Mouse (Mus musculus): Measurements from ENCODE around the gene Chrd. TPM values are rescaled to one million over a fixed set of nuclear protein-coding genes. Genes with fewer than 3 reads are reported as not detected.

Chrd gene
- polyA plus RNA-seq, 2 experiments from 2014 or later, result not detected

DNA sequence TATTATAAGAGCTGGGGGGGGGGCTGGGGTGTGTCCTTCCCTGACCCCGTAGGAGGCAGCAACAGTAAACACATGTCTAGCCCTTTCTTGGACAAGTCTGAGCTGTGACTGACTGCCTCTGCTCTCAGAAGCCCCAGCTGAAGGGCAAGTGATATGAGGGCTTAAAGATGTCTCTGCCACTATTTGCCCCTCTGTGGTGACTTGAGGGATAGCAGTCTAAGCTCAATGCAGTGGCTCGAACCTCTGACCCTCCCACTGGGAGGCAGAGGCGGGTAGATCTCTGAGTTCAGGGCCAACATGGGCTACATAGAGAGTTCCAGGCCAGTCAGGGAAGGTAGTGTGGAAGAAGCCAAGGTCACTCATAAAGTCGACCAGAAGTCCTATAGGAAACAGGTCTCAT, 22.1 kb upstream of the Chrd start:
- no peak for ATAC-seq

GRCm38 (mm10) chr16:20712190-20712589, 20.7 kb upstream of the Chrd start:
- no peak for ATAC-seq

GRCm38 (mm10) chr16:20712889-20713288, 20.0 kb upstream of the Chrd start:
- ATAC-seq, result no peak

- ATAC-seq, result no peak
These were observed 18.4 kb upstream of the Chrd start for GRCm38 (mm10) chr16:20714307-20715080.

DNA sequence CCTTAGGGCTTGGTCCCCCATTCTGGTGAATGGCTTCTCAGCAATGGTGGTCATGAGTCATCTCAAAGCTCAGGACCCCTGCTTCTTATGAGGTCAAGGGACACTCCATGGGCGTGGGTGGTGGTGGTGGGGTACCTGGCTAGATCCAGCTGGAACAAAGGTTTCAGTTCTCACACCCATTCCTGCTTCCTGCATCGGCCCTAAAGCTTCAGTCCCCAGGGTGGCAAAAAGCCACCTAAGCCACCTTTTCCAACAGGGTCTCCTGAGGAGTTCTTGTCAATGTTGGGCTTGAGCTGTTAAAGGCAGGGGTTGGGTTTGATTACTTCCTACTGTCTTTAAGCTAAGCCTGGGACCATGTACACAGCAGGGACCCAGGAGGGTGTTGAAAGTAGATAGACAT, 17.8 kb upstream of the Chrd start:
- no peak for ATAC-seq

DNA sequence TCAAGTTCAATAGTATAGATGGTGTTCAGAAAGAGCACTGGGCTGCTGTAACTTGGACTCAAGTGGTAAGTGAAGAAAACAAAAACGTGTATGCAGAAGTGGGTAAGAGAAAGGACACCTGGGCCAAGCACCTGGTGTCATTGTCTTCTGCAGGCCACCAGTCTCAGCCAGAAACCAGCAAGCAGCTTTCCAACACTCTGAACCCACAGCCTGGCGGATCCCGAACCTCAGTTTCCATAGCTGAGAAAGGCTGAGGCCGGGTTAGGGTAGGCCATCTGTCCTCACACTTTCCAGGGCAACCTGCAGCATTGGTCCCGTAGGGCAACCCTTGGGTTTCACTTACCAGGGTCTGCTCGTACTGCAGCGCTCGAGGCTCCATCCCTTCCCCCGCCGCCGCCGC, 17.4 kb upstream of the Chrd start:
- no peak for ATAC-seq

GRCm38 (mm10) chr16:20715976-20716840, 16.7 kb upstream of the Chrd start:
- ATAC-seq, result peak; percentile 37

DNA sequence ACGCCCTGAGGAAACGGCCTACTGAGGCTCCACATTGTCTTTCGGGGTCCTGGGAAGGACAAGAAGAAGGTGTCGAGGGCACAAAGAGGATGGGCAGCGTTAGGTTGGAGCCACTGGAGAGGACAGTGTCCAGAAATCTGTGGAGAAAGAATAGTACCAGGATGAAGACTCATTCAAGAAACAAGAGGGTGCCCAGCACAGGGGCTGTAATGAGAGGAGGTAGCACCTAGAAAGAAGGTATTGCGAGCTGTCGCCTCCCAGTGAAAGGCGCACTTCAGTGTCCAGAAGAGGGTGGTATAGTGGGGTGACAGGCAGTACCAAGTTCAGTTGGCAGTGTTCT, 16.1 kb upstream of the Chrd start:
- no peak for ATAC-seq

DNA sequence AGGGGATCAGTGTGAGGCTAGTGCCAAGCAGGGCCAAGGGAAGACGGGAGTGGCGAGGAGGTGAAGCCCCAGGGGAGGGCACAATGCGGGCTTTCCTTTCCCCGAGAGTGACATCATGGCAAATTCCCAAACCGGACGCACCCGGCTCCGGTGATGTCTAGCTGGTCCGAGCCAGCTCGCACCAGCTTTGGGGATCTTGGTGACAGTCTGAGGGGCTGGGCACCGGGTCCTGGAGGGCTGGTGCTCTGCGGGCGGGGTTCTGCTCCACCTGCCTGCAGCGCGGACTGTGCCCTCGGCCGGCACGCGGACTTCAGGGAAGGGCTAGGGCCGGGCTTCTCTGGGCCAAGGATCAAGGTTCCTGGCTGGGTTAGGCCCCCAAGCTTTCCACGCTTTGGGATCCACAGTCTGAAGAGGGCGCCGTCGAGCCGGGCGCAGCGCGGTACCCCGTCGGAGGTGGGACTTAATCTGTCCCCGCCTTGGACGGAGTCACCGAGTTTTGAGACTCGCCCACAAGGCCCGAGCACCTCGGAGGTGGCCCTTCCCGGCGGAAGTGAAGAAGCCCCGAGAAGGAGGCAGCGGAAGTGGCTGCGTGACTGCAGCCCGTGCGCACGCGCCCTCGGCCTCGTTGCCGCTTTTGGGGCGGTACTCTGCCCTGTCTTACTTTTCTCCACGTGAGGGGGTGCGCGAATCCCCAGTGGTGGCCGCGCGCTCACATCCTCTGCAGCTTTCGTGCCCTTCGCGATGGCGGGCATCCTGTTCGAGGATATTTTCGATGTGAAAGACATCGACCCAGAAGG, 15.5 kb upstream of the Chrd start, which contains the start of the genes Polr2h and Clcn2:
Gene Polr2h (plus strand): TSS at position 485 of the 797 bp plus-strand sequence.
Gene Clcn2 (minus strand): TSS at position 566 of the 797 bp plus-strand sequence.
- ATAC-seq, result peak; percentile 85

DNA sequence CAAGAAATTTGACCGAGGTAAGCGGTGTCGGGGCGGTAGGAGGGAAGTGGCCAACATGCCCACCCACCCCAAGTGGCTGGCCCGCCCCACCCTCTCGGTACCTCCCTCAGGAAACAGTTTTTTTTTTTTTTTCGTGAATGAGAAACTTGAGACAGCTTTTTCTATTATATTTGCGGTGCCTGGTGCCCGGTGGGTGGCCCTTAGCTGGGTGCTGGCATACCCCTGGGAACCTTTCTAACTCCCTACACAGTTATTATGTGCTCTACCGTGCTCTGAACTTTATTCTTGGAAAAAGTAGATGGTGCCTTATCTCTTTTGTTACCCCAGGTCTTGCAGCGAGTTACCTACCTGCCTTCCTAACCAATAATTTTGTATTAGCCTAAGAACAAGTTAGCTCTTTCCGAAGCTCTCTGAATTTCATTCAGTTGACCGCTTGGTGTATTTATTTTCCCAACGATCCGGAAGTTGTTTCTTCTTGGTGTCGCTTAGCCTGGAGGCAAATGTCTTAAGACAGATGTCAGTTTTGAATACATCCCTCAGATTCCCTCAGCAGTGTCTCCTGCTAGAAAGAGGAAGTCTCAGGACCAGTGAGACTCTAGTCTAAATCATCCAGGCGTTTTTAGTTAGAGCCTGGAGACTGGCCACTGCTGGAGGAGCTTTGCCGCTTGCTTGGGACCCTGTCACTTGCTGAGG, 14.8 kb upstream of the Chrd start:
- no peak for ATAC-seq

DNA sequence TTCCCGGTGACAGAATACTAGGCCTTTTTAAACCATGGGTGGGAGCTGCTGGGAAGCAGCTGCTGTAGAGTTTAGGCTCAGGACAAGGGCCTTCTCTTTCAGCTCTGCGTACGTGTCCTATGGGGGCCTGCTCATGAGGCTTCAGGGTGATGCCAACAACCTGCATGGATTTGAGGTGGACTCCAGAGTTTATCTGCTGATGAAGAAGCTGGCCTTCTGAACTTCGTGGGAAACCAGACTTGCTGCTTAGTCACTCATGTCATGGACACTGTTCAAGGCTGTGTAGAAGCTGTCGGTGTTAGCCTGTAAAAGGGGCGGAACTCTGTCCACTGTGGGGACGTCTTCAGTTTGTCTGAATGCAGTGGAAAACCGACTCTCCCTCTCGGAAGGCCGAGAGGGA, 11.1 kb upstream of the Chrd start:
- ATAC-seq, result no peak

DNA sequence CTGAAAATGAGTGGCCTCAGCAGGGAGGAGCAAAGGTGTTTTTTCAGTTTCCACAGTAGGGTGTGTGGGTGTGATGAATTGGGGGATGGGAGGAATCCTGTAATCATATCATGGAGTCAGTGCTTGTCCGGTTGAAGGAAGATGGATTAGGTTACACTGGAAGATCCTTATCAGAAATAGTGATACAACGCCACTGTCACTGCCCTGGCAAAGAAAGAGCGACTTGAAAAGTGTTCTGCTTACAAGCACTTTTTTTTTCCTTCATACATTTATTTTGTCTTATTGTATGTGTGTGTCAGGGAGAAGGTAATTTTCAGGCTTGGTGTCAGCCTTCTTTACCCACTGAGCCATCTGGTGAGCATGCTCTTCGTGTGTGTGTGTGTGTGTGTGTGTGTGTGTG, 10.2 kb upstream of the Chrd start:
- no peak for ATAC-seq

GRCm38 (mm10) chr16:20723247-20723646, 9.7 kb upstream of the Chrd start:
- ATAC-seq, result no peak

DNA sequence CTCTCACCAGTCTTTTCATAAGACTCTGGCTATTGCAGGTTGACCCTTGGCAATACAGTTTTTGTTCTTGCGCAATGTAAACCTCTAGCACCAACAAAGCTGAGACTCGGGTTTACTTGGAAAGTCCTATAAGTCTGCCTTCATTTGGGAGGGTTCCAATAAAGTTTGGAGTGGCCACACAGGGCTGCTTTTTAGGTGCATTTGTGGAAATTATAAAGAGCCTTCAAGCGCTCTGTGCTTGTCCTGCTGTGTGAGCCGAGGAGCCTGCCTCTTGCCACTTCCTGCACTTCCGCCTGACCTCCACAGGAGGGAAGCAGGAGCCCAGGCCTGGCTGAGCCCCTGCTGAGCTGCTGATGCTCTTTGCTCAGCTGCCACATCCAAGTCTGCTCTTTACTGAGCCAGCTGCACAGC, 8.6 kb upstream of the Chrd start:
- ATAC-seq, result no peak

DNA sequence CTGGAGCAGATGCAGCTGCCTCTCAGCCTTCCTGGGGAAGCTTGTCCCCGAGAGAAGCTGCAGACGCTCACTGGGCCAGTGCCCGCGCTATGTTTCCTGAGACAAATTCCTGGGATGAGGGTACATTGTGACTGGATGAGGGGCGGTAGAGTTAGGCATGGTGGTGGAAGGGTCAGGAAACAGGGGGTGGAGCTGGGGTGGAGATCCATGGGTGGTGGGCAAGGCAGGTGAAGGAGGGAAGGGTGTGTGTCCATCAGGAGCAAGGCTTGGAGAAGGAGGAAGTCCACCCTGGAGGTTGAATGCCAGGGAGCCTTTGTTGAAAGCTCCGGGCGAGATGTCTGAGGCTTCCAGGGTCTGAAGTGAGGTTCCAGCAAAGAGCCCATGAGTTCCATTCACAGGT, 7.6 kb upstream of the Chrd start:
- ATAC-seq, result no peak

DNA sequence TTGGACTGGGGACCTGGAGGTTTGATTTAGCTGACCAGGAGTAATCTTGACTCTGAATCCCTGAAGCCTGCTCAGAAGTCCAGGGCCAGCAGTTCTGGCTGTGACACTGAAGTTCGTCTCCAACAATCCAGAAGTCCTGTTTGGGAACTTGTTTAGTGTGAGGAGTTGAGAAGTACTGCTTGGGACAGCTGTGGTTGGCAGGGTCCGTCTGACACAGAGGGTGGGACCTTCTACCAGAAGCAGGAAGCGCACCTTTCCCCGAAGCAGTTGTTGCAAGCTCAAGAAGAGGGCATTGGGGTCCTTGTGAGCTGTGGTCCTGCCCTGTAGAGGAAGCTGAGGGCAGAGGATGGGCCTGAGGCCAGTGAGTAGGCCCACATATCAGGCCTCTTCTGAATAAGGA, 7.2 kb upstream of the Chrd start:
- ATAC-seq, result no peak

DNA sequence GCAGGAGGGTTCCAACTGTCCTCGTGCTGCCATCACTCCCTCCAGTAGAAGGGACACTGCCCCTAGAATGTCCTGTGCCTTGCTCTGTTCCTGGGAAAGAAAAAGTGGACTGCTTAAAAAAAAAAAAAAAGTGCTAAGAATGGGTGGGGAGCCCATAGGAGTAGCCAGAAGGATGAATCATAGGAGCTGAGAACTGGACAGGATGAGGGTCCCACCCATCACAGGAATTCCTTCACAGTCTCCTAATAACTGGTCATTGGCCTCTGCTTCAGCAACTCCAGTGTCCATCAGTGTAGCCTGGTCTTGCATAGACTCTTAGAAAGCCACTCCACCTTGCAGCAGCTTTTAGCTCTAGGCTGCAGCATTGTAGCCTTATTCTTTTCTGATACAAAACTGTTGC, 6.5 kb upstream of the Chrd start:
- no peak for ATAC-seq

DNA sequence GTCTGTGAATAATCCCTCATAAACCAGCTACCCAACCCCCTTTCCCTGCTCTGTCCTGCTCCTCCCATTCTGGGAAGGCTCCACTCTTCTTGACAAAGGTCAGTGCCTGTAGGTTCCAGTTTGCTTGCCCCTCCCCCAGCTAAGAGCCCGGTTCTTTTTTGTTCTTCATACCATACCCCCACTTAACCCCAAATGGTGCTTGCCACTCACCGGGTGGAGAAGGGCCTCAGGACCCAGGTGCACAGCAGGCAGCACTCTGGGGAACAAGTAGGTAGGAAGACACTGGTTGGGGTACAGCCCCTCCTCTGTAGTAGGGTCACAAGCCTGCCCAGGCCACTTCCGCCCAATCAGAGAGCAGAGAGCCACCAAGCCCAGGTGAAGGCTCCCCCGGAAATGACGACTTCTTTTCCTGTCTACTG, 2.6 kb upstream of the Chrd start:
- ATAC-seq, result no peak

- no peak for ATAC-seq
These were observed 1.2 kb upstream of the Chrd start for GRCm38 (mm10) chr16:20731688-20732087.

DNA sequence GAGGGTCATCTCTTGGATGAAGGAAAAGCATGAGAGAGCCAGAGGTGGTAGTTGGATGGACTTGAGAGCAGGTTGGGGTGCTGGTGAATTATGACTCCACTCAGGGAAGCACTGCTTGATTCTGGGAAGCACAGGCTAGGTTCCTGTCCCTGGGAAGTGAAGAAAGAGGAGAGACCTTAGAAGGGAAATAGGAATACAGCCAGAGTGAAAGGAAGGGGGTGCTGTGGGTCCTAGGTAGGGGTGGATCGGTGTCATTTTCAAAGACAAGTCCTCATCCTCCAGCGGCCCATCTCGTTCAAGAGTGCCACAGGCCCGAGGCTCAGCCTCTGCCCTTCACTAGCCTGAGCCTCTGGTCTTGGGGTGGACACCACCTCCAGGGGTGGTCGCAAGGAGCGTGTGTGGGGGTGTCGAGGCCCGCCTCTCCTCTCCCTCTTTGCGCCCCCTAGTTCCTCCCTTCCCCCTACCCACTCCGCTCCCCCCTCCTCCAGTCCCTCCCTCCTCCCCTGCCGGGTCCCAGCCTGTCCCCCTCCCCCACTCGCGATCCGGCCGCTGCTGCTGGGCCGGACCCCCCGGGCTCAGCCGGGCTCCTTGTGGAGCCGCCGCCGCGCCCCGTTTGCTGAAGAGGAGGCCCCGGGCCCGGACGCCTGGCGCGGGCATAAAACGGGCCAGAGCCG, 539 bp upstream of the Chrd start:
- ATAC-seq, result no peak

All from CD4-positive, CD25-positive, alpha-beta regulatory T cell, adult 4 months (primary cell).